Mouse (Mus musculus): ENCODE measurements around the gene Ppm1h.
A peak's percentile ranks its signal among the peaks of the same experiment; 100 is the strongest.

Gene Ppm1h

DNA sequence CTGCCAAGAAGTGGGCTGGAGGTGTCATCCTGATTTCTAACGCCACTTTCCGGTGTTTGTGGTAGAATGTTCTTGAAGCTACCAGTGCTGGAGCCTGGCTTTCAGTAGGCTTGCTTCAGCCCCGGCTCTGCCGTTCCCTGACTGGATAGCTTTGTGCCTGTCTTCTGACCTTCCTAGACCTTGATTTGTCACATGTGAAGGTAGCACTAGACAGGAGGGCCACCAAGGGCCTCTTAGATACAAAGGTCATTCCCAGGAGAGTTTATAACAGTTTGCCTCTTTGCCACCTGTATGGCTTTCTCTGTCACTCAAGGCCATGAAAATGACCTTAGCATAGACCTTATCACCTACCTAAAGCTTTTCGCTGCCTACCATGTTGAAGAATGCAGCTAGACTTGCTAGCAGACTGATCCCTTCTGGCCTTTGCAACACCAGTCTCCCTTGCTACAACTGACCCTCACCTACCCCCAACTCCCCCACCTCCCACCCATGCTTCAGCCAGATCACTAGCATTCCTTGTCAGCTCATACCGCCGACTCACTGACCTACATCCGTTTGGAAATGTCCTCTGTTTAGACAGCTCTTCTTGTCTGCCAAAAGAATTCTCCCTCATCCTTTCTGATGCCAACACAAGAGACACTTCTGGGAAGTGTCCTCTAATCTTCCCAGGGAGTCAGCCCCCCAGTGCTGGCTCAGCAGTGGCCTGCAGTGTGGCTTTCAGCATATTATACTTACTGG is 180.5 kb downstream of the Ppm1h start:
- DNase-seq (ENCODE audit: low read depth, low spot score): no peak

DNA sequence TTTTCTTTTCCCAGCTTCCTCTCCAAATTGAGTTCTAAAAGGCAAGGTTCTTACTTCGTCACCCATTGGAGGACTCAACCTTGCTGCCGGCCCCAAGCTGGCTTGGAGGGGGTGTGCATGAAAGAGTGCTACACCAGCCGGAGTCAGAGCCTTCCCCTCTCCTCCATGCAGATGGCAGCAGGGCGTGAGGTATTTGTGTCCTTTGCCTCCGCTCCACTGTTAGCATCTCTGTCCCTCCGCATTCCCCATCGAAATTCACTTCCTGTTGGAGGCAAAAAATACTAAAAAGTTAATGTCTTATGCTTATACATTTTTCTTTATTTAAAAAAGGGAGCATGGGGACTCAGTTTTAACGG is 181.1 kb downstream of the Ppm1h start:
- no peak for DNase-seq (ENCODE audit: low read depth, low spot score)

DNA sequence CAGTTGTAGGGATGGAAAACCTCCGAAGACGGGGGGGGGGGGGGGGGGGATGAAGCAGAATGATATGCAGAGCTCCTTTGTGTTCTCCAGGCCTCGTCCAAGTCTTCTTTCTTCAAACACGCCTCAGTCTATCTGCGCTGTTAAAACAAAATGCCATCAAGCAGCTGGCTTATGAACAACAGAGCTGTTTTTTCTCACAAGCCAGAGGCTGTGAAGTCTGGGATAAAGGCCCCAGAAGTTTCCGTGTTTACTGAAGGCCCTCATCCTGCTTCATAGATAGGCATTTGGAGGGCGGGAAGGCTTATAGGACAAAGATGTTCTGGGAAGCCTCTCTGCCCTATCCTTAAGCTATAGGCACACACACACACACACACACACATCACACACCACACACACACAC is 181.5 kb downstream of the Ppm1h start:
- DNase-seq (ENCODE audit: low read depth, low spot score): no peak

GRCm38 (mm10) chr10:122861696-122862385 is 183.3 kb downstream of the Ppm1h start:
- no peak for DNase-seq (ENCODE audit: low read depth, low spot score)

DNA sequence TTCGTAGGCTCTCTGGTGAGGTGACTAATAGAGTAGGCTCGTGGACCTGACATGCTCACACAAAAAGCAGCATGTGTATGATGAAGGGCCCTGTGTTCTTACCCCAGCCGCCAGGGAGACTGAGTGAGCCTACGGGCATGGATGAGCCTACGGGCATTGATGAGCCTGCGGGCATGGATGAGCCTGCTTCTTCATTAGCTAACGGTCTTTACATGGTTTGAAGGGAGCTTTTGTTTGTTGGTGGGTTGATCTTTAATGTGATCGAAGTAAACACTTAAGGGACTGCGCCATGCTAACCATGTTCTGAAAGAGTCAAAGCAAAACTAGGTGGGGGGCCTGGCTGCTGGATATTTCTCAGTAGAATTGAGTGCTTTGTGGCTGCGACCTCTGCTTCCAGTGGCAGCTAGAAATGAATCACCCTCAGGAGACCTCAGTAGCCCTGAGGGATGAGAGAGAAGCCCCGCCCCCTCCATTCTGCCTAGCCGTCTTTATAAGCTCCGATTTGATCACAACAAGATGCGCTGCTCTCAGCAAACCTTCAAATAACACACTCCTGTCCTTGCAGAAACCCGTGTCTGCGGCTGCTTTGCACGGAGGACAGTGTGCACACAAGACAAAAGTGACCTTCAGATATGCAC is 183.9 kb downstream of the Ppm1h start:
- no peak for DNase-seq (ENCODE audit: low read depth, low spot score)

GRCm38 (mm10) chr10:122869865-122870503 is 191.4 kb downstream of the Ppm1h start:
- DNase-seq (ENCODE audit: low read depth, low spot score): peak; percentile 48

- DNase-seq (ENCODE audit: low read depth, low spot score): no peak
Measured at GRCm38 (mm10) chr10:122870848-122871494, 192.4 kb downstream of the Ppm1h start.

DNA sequence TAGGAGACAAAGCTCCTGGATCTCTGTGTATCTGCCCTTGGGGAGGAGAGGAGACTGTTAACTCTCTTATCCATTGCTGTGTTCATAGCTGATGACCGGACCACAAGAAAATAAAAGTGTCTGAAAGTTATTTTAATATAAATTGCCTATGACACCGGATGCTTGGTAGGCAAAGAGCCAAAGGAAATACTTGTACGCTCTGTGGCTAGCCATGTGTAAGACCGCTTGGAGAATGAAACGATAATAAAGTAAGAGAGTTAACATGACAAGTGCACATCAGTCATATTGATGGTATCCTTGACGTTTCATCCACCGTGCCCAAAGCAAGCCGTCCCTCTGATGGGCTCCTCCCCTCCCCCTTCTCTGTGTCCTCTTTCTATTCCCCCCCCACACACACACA is 194.2 kb downstream of the Ppm1h start:
- no peak for DNase-seq (ENCODE audit: low read depth, low spot score)

DNA sequence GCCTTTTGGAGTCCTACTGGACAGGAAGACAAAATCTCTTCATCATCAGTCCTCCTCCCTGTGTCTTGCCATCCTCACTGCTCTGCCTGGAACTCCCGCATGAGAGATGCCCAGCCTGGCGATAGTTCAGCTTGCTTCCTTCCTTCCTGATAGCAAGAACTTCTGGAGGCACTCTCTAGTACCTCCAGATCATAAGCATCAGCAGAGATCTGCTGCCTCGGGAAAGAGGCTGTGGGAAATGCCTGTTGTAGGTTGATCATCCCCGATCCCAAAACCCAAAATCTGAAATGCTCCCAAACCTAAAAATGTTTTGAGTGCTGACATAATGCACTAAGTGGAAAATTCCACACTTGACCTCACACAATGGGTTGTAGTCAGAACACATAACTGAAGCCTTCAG is 198.4 kb downstream of the Ppm1h start:
- no peak for DNase-seq (ENCODE audit: low read depth, low spot score)

DNA sequence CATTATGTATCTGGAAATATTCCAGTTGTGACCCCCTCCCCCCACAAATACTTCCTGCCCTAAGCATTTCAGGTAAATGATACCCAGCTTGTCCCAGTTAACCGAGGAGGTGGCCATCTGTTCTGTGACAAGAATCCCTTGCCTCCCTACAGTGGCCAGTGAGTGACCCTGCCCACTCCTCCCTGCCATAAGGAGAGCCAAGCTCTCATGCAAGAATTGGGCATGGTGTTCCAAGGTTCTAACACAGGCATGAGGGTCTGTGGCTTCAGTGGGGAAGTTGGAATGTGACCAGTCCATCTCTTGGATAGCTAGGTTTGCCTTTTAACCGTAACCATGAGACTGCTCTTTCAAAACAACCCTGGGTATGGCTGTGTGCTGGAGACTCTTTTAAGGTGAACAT is 198.9 kb downstream of the Ppm1h start:
- no peak for DNase-seq (ENCODE audit: low read depth, low spot score)

DNA sequence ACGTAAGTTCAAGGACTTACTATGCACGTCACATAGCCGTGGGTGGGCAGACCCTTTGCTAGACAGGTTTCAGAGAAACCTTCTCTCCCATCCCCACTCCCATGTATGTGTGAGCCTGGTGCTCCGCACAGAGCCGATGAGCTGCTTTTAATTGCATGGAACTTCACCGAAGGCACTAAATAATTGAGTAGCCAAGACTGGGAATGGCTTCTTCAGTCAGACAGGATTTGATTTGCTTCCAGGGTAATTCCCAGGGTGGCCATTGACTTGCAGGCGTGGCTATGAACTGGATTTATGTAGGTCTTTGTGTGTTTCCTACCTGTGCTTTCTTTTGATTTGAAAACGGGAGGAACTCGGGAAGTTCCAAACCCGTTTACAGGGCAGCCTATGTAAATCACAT is 202.9 kb downstream of the Ppm1h start:
- DNase-seq (ENCODE audit: low read depth, low spot score): no peak

GRCm38 (mm10) chr10:122882614-122883013 is 204.1 kb downstream of the Ppm1h start:
- DNase-seq (ENCODE audit: low read depth, low spot score): peak; percentile 20

DNA sequence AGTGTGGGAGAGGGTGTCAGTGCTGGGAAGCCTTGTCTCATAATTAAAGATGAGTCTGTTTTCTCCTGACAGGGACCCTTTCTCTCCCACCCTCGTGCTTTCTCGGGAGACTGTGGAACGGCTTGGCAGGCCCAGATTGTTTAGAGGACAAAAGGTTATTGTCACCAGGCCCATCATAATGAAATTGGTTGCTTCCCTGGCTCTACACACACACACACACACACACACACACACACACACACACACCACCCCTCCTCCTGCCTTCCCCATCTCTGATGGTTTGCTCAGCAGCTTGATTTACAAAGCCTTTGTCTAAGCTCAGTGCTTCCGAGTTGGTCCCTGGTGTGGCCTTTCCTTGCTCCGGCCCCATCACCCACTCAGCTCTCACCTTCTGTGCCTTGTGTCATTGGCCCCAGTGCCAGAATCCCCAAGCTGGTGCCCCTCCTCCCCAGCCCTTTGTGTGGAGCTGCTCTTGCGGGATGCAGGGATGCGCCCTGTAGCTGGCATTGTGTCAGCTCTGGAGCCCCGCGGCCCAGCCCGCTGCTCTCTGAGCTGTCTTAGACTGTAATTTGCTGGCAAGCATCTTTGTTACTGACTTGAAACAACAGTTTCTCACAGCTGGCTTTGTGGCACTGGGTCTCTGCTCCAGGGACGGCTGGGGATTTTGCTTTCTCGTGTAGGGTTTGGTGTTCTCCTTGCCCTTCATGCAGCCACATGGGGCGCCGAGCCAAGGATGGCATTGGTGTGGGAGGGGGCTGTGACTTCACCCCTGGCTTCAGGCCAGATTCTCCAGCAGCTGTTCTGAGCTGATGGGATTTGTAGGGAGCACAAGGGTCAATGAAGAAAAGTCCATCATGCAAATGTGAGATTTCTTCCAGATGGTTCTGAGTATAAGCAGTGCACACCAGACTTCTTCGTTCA is 205.5 kb downstream of the Ppm1h start:
- DNase-seq (ENCODE audit: low read depth, low spot score): peak; percentile 55

GRCm38 (mm10) chr10:122885301-122885700 is 206.7 kb downstream of the Ppm1h start:
- DNase-seq (ENCODE audit: low read depth, low spot score): no peak

DNA sequence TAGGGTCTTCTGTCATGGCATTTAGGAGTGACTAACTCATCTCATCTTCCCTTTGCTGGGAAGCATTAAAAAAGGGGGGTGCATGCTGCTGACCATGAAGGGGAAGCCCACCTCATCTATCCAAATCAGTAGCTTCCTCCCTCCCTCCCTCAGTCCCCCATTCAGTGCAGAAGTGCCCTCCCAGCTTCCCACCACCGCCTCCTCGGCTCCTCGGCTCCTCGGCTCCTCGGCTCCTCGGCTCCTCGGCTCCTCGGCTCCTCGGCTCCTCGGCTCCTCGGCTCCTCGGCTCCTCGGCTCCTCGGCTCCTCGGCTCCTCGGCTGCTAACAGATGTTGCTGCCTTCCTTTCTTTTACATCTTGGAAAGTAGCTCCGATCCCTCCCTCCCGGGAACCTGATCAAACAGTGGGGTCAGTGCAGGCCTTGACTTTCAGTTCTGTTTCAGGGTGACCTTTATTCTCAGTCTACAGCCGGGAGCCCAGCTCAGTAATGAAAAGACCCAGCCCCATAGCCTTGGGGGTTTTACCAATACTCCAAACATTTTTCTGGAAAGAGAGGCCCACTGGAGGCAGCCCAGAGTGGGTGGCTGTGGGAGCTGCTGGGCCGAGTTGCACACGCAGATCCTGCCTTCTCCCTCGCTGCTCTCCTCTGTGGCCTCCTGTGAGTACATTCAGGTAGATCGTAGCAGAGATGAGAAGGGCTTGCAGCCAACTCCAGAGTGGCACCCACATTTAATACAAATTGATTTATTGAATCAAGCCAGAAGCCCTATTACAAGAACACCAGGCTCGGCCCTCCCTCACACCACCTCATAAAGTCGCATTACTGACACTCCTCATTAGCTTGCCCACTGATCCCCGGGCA is 207.7 kb downstream of the Ppm1h start:
- DNase-seq (ENCODE audit: low read depth, low spot score): no peak

DNA sequence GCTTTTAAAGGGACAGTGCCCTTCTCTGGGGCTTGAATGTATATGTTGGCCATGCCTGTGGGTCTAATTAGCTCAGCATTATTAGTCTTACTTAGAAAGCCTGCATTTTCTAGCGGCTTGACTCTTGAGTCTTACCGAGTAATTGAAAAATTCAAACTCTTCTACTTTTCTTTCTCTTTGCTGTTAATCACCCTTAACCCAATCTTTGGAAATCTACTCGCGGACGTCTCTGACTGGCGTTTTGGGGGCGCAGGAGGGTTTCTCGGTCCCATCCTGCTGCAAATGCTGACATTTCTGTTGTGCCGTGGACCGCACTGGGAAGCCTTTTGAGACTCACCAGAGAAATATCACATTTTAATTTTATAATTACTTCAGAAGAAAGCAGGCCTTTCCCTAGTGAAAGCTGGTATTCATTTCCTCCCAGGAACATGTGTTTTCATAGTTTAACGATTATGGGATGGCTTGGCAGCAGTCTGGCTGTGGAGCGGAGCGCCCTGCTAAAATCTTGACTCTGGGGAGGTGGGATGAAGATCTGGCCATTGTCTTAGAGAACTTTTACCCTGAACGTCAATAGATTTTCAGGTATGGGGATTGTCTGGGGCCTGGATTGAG is 208.5 kb downstream of the Ppm1h start:
- no peak for DNase-seq (ENCODE audit: low read depth, low spot score)

- DNase-seq (ENCODE audit: low read depth, low spot score): no peak
Measured at GRCm38 (mm10) chr10:122887528-122888183, 209.1 kb downstream of the Ppm1h start.

GRCm38 (mm10) chr10:122890682-122891350 is 212.3 kb downstream of the Ppm1h start:
- no peak for DNase-seq (ENCODE audit: low read depth, low spot score)

Data from R1 (cell line).